Mouse (Mus musculus): Measurements from ENCODE around the gene Socs2.

Socs2 gene

GRCm38 (mm10) chr10:95354047-95354446, 62.9 kb downstream of the Socs2 start:
- DNase-seq (ENCODE audit: low read depth, low spot score): no peak

- DNase-seq (ENCODE audit: low read depth, low spot score): no peak
Measured at GRCm38 (mm10) chr10:95348457-95348856, 68.5 kb downstream of the Socs2 start.

- no peak for DNase-seq (ENCODE audit: low read depth, low spot score)
Measured at GRCm38 (mm10) chr10:95347776-95348175, 69.2 kb downstream of the Socs2 start.

- no peak for DNase-seq (ENCODE audit: low read depth, low spot score)
Measured at GRCm38 (mm10) chr10:95342833-95343590, 74.0 kb downstream of the Socs2 start.

GRCm38 (mm10) chr10:95340676-95341075, 76.3 kb downstream of the Socs2 start:
- DNase-seq (ENCODE audit: low read depth, low spot score): no peak

- DNase-seq (ENCODE audit: low read depth, low spot score): no peak
Measured at GRCm38 (mm10) chr10:95337589-95337988, 79.4 kb downstream of the Socs2 start.

- no peak for DNase-seq (ENCODE audit: low read depth, low spot score)
Measured at GRCm38 (mm10) chr10:95336781-95337544, 80.0 kb downstream of the Socs2 start.
